Mouse (Mus musculus): ENCODE measurements around the gene Grasp.

DNA sequence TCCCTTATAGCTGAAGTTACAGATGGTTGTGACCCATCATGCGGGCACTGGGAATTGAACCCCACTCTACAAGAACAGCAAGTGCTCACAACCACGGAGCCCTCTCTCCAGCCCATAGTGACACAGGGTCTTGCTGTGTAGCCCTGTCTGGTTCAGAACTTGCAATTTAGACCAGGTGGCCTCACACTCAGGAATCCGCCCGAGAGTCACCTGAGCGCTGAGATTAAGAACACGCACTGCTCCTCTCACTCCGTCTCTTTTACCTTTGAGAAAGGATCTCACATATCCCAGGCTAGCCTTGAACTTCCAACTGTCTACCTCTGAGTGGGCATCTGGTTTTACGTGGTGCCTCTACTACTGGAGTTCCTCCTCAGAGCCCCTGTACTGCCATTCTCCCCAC lies 39.7 kb upstream of the Grasp start:
- TF ChIP-seq TBP (conservative IDR thresholded peaks at IDR 0.05; ENCODE audit: low read depth, low read length): no peak
- no peak for TF ChIP-seq POLR2A (IDR thresholded peaks at IDR 0.05; ENCODE audit: low read depth, low read length)
- no peak for TF ChIP-seq CTCF (conservative IDR thresholded peaks at IDR 0.05 in 1 of 2, IDR thresholded peaks at IDR 0.05 in 1 of 2; ENCODE audit: low read depth in 2 of 2, low read length in 2 of 2)
- no peak for TF ChIP-seq POLR2AphosphoS2 (IDR thresholded peaks at IDR 0.05; ENCODE audit: low read depth, low read length)
- TF ChIP-seq EP300 (IDR thresholded peaks at IDR 0.05; ENCODE audit: low read length): no peak
- TF ChIP-seq MEF2A (IDR thresholded peaks at IDR 0.05; ENCODE audit: borderline replicate concordance, low read depth, low read length): no peak
- no peak for TF ChIP-seq MAX (IDR thresholded peaks at IDR 0.05; ENCODE audit: low read length)
- TF ChIP-seq MAZ (IDR thresholded peaks at IDR 0.05; ENCODE audit: low read depth, low read length): no peak
- TF ChIP-seq ZC3H11A (IDR thresholded peaks at IDR 0.05; ENCODE audit: low read depth, low read length): no peak
- TF ChIP-seq PAX5 (IDR thresholded peaks at IDR 0.05; ENCODE audit: low read length): no peak
